Mouse (Mus musculus): ENCODE results near the gene 1700001K19Rik.
"Not testable (repeated sequence)": the region's sequence is repeated elsewhere in the genome, so short reads cannot be mapped to it uniquely, and the experiment has no call there.

1700001K19Rik gene

GRCm38 (mm10) chr12:110696173-110696974 lies 14.0 kb upstream of the 1700001K19Rik start:
- DNase-seq (ENCODE audit: low spot score): peak; percentile 98

GRCm38 (mm10) chr12:110695676-110696171 lies 13.3 kb upstream of the 1700001K19Rik start:
- DNase-seq (ENCODE audit: low spot score): peak; percentile 72

- DNase-seq (ENCODE audit: low spot score): not testable (repeated sequence)
Observed at GRCm38 (mm10) chr12:110693378-110693777, 11.0 kb upstream of the 1700001K19Rik start.

- no peak for DNase-seq (ENCODE audit: low spot score)
Observed at GRCm38 (mm10) chr12:110689919-110690643, 7.7 kb upstream of the 1700001K19Rik start.

GRCm38 (mm10) chr12:110688921-110689320 lies 6.5 kb upstream of the 1700001K19Rik start:
- DNase-seq (ENCODE audit: low spot score): not testable (repeated sequence)

GRCm38 (mm10) chr12:110687894-110688734 lies 5.7 kb upstream of the 1700001K19Rik start:
- DNase-seq (ENCODE audit: low spot score): no peak

GRCm38 (mm10) chr12:110683580-110683979 lies 1.2 kb upstream of the 1700001K19Rik start:
- DNase-seq (ENCODE audit: low spot score): no peak

GRCm38 (mm10) chr12:110681878-110682277 lies 541 bp downstream of the 1700001K19Rik start:
- DNase-seq (ENCODE audit: low spot score): no peak

GRCm38 (mm10) chr12:110681191-110681590 lies 1.2 kb downstream of the 1700001K19Rik start:
- DNase-seq (ENCODE audit: low spot score): no peak

GRCm38 (mm10) chr12:110674243-110674642 lies 8.2 kb downstream of the 1700001K19Rik start:
- peak; percentile 56 for DNase-seq (ENCODE audit: low spot score)

GRCm38 (mm10) chr12:110667466-110668077 lies 14.8 kb downstream of the 1700001K19Rik start:
- DNase-seq (ENCODE audit: low spot score): no peak

GRCm38 (mm10) chr12:110661746-110662145 lies 20.7 kb downstream of the 1700001K19Rik start:
- DNase-seq (ENCODE audit: low spot score): no peak

GRCm38 (mm10) chr12:110651464-110651863 lies 31.0 kb downstream of the 1700001K19Rik start:
- no peak for DNase-seq (ENCODE audit: low spot score)

GRCm38 (mm10) chr12:110650241-110650641 lies 32.2 kb downstream of the 1700001K19Rik start:
- DNase-seq (ENCODE audit: low spot score): no peak

- DNase-seq (ENCODE audit: low spot score): no peak
Observed at GRCm38 (mm10) chr12:110637507-110638114, 44.8 kb downstream of the 1700001K19Rik start.

GRCm38 (mm10) chr12:110636293-110636692 lies 46.1 kb downstream of the 1700001K19Rik start:
- DNase-seq (ENCODE audit: low spot score): no peak

- DNase-seq (ENCODE audit: low spot score): no peak
Observed at GRCm38 (mm10) chr12:110630056-110630455, 52.4 kb downstream of the 1700001K19Rik start.
